Mouse (Mus musculus) frontal cortex, postnatal 14 days (tissue): ENCODE measurements around the gene Dclk3.

ENCODE experiments used
- DNase-seq, 2 experiments: peaks; one replicate each; pipeline ENCODE4 v3.0.0; 2022; ENCODE audit warnings: low spot score in 2 of 2

Gene Dclk3

DNA sequence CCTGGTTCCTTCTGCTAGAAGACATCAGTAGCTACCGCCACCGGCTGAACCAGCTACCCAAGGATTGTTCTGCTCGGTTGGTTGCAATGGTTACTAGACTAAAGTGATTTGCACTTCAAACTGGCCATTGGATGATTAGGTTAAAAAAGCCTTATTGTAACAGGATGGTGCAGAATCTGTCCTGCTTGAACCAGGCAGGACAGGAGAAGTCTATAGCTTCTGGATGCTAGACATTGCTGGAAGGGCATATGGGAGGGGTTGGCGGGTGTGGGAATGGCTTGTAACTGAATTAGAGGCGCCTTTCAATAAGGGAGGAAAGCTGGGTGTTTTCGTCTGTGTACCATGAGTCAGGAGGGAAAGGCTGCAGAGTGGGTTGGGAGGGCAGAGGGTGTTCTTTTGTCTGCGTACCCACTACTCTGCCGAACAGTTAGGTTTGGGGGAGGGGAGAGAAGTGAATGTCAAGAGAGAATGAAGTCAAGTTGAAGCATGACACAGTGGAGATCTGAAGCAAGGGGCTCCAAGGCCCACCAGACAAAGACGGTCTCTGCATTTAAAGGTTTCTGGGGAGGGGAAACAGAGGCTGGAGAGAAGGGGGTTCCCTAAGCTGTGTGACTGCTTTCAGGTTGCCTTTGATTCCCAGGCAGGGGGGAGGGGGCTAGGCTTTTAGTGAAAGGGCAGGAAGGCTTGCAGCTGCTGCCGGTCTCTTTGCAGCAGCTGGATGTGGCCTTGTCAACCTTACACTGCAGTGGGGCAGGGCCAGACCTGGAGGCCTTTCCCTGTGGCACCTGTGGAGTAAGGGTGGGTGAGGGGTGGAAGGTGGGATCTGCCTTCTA is 48.0 kb downstream of the Dclk3 start:
- no peak for DNase-seq

- DNase-seq = no peak
These were observed 51.7 kb downstream of the Dclk3 start for GRCm38 (mm10) chr9:111490583-111490982.

DNA sequence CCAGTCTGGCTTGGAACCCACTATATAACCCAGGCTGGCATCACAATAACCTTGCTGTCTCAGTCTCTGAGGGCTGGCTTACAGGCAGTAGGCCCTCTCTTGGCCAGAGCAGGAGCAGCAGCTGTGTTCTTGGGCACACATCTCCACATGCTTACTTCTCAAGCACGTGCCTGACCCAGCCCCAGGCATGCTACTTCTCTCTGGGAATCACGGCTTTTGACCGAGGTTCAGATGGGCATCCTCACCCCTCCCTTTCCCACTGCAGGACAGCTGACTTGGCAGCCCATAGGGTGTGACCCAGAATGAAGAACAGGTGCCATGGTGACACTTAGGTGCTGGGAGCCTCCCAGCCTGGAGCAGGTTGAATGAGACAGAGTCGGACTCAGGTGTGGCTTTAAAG is 52.4 kb downstream of the Dclk3 start:
- no peak for DNase-seq

- DNase-seq = no peak
These were observed 54.6 kb downstream of the Dclk3 start for GRCm38 (mm10) chr9:111493490-111493889.

DNA sequence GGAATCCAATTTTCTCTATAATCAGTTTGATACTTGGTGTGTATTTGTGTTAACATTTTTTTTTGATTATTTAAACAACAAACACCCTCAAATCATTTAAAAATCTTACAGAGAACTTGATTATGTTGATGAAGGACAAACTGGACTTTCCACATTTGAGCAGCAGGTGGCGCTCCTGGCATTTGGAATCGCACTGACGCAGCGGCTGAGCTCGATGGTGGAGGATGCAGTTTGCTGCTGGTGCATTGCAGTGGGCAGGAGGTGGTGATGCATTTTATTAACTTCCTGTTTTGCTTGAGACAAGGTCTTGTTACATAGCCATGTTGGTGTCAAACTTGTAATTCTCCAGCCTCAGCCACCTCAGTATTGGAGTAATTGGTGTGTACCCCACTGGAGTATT is 56.7 kb downstream of the Dclk3 start:
- peak in 1 of 2 experiments; percentile 79 for DNase-seq

- DNase-seq = peak; percentile 51 to 81
These were observed 58.4 kb downstream of the Dclk3 start for GRCm38 (mm10) chr9:111497074-111497811.

DNA sequence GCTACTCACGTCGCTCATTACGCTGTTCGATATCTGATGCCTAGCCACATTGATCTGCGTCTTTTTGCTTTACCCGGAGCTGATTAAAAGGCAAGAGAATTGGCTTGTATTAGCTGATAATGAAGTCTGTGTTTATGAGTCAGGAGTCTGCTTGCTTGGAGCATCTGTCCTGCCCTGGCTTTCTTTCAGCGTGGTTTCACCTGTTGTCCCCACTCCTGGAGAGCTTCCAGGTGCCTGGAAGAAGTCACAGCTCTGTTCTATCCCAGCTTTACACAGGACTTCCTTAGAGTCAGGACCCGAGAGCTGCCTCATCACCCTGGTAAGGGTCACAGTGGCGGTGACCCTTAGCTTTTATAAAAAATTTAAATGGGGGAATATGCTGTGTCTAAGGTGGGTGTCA is 61.3 kb downstream of the Dclk3 start:
- no peak for DNase-seq

DNA sequence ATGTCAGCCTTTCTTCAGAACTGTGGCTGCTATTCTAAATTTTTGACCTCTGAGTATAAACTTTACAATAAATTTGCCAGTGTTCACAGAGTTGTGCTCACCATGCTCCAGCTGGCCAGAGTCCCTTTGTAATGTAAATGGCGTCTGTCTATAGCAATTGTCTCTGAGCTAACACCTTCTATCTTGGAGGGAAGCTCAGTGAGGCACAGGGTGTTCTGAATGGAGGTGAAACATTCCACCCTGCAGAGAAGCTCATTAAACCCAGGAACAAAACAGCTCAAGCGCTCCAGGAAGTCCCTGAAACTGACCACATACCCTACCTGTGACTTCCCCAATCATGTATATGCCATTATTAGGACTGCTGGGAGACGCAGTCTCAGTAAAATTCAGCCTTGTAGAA is 67.2 kb downstream of the Dclk3 start:
- DNase-seq = no peak

DNA sequence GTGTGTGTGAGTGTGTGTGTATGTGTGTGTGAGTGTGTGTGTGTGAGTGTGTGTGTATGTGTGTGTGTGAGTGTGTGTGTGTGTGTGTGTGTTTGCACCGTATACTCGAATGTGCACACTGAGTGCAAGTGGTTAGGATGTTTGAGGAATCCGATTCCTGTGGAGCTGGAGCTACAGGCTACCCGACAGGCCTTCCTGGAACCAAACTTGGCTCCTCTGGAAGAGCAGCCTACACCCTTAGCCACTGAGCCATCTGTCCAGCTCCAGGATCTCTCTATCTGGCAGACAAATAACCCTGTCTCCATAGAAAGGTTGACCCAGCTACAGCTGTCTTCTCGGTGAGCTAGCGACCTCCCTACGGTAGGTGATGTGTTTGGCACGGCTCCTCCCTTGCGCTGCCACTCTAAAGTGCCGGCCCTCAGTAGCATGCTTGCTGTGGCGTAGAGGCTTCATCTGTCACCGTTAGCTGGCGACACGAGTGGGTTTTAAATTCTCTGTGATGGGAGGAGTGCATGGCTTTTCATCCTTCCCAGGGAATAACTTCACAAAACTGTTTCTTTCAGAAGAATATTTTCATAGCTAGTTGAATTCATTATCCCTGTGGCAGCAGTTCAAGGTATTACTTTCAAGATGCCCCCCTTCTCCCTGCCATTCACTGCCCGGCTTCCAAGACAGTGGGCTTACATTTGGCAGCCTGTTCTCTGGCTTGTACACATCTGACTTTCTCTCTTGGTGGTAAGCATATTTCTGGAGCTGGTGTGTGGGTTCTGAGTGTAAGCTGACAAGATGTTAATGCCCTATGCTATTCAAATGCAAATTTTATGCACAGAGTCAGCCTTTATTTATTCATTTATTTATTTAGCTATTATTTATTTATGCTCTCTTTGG is 75.9 kb downstream of the Dclk3 start:
- no peak for DNase-seq

DNA sequence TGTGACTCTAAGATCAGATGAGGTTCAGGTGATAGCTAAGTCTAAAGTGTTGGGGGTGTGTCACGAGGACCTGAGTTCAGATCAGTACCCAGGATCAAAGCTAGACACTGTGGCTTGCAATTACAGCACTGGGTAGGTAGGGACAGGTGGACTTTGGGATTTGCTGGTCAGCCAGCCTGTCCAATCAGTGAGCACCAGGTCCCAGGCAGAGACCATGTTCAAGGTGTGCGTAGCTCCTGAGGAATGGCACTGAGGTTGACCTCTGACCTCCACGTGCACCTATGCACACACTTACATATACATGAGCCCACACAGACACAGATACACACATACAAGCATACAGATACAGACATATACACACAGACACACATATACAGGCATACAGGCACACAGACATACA is 76.7 kb downstream of the Dclk3 start:
- no peak for DNase-seq

- no peak for DNase-seq
These were observed 83.3 kb downstream of the Dclk3 start for GRCm38 (mm10) chr9:111522226-111522625.

DNA sequence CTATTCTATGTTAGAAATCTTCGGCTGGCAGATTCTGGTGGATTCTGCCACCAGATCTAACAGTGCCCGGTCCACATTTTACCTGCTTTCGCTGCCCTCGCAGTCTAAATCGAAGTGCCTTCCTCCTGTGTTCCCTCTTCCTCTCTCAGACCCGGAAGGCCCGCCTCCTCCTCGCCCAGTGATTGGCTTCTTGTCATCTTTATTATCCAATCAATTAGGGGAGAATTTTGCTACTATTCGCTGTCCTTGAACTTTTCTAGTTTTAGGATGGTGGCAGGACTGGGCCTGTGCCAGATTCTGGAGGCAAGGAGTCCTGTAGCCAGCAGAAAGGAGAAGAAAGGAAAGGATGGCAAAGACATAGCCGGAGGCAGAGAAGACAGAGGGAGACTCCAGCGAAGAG is 84.2 kb downstream of the Dclk3 start:
- DNase-seq = no peak

GRCm38 (mm10) chr9:111523871-111524270 is 85.0 kb downstream of the Dclk3 start:
- no peak for DNase-seq

DNA sequence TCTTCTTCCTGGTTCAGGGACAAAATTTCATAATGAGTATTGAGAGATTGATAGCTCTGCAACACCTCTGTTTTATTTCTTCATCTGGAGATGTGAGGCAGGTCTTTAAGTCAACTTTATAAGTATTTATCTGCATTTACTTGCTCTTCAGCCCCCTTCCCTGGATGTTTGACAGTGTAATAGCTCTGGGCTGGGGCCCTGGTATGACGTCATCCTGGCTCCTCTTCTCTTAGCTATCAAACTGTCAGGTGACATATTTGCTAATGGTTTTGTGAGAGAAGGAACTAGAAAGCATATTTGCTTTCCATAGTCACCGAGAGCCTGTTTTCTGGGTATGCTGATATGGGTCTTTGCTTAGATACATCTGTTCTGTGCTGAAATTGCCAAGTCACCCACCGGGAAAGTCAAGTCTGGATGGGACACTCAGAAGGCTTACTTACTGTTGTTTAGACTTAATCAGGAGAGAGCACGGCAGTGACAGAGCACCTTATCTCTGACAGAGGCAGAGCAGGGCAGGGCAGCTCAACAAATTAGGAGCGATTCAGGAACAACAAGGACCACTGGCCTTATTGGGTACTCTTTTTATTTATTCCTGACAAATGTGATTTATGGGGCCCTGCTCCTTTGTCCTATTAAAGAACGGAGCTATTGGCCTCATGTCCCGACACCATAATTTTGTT is 96.0 kb downstream of the Dclk3 start:
- DNase-seq = no peak

- DNase-seq = no peak
These were observed 96.7 kb downstream of the Dclk3 start for GRCm38 (mm10) chr9:111535445-111536064.
